Mouse (Mus musculus): Measurements from ENCODE around the gene Tmem131l.
A peak's percentile ranks its signal among the peaks of the same experiment; 100 is the strongest.
"Not testable (repeated sequence)": the region's sequence is repeated elsewhere in the genome, so short reads cannot be mapped to it uniquely, and the experiment has no call there.

Gene Tmem131l

GRCm38 (mm10) chr3:83867026-83867425 lies 172.9 kb downstream of the Tmem131l start:
- DNase-seq (ENCODE audit: low spot score in 2 of 2) = not testable (repeated sequence)

DNA sequence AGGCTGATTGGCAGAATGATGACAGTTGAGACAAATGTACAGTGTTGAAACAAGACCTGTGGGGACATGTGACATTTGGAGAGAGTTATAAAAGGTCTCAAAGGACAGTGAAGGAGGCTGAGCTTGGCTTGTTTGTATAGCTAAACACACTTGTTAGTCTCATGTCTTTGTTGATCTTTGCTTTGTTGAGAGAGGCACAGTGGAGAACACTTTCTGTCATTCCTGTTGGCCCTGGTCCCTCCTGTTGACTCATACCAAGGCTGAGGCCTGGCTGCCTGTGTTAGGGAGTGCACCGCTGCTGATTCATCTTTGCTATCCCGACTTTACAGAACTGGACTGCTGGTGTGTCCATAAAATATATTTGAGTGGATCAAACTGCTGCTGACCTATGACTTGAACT lies 174.8 kb downstream of the Tmem131l start:
- DNase-seq (ENCODE audit: low spot score in 2 of 2) = no peak

GRCm38 (mm10) chr3:83864064-83864548 lies 175.9 kb downstream of the Tmem131l start:
- DNase-seq (ENCODE audit: low spot score in 2 of 2) = no peak

DNA sequence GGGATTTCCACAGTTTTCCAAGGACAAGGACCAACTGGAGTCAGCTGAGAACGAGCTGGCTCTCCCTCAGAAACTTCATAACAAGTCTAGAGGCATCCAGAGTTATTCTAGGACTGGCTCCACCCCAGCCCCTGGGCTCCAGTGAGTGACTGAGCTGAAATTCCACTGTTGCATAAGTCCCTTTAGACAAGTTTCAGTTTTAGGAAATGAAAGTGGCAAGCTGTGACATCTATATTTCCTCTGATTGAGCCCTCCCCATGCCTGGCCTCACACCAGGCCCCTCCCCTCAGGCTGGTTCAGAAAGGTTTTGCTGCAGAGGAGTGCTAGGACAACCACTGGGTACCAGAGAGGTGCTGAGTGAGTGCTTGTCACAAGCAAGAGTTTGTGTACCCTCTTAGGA lies 177.0 kb downstream of the Tmem131l start:
- peak; percentile 27 to 52 for DNase-seq (ENCODE audit: low spot score in 2 of 2)

- DNase-seq (ENCODE audit: low spot score in 2 of 2) = no peak
These were observed 180.4 kb downstream of the Tmem131l start for GRCm38 (mm10) chr3:83859595-83859994.

- no peak for DNase-seq (ENCODE audit: low spot score in 2 of 2)
These were observed 180.9 kb downstream of the Tmem131l start for GRCm38 (mm10) chr3:83859071-83859470.

DNA sequence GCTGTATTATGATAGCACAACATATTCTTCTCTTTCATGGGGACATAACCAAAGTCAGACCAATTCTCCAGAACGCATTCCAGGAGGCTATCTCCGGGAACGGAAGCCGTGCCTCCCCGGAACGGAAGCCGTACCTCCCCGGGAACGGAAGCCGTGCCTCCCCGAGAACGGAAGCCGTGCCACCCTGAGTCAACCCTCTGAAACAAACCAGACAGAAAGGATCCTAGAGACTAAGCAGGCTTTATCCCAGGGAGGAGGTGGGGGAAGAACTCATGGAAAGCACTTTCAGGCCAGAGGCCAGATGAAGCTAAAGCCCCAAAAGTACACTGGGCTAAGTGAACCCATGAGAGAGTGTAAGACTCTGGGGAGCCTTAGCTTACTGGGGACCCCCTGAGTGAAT lies 182.4 kb downstream of the Tmem131l start:
- DNase-seq (ENCODE audit: low spot score in 2 of 2) = no peak

DNA sequence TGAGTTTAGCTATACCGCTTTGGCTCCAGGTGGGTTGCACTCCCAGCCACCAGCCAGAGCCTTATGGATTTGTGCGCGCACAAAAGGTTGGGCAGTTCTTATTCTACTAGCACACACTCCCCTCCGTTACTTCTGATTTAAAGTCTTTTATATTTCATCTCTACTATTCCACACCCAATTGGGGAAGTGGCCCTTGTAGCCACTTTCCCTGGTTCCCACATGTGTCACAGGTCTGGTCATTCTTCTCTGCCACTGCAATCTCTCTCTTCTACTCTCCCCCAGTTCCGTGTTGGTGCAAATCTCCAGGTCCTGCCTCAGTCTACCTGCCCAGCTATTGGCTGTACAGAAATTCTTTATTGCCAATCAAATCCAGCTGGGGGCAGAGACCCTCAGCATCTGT lies 184.3 kb downstream of the Tmem131l start:
- no peak for DNase-seq (ENCODE audit: low spot score in 2 of 2)

GRCm38 (mm10) chr3:83849341-83849740 lies 190.6 kb downstream of the Tmem131l start:
- DNase-seq (ENCODE audit: low spot score in 2 of 2) = no peak
